Mouse (Mus musculus): ENCODE data around the gene Rnf214.

GRCm38 (mm10) chr9:45932571-45933415 lies 26.1 kb upstream of the Rnf214 start:
- TF ChIP-seq CTCF (IDR thresholded peaks at IDR 0.05; ENCODE audit: low read depth) (no peak), EP300 (IDR thresholded peaks at IDR 0.05; ENCODE audit: low read depth) (no peak)

Measured in heart, postnatal 0 days (tissue).